Mouse (Mus musculus) liver, embryonic 14.5 days (tissue): ENCODE data around the gene Med11. TPM values are rescaled to one million over a fixed set of nuclear protein-coding genes. Genes with fewer than 3 reads are reported as not detected.
"Not testable (repeated sequence)": the region's sequence is repeated elsewhere in the genome, so short reads cannot be mapped to it uniquely, and the experiment has no call there.

Source experiments
- ATAC-seq: fragments of 200-750 bp; cut with Nextera tagmentation; 2 replicates; pipeline ENCODE4 v1.8.0; 2017; ENCODE audit warnings: moderate number of reproducible peaks, mild to moderate bottlenecking, moderate library complexity; ENCODE audit not compliant: insufficient read depth
- DNase-seq, 3 experiments: peaks; one replicate each; pipeline ENCODE4 v3.0.0-alpha.2; 2012 to 2013; ENCODE audit warnings: low read depth in 3 of 3, low spot score in 3 of 3
- H3K27ac ChIP-seq: fragments of 300-500 bp; sonication (generic); 2 replicates; pipeline ENCODE4 v1.5.1; 2014; ENCODE audit warnings: moderate library complexity, mild to moderate bottlenecking, control low read depth, inconsistent platforms
- H3K27me3 ChIP-seq: fragments of 300-500 bp; sonication (generic); 2 replicates; pipeline ENCODE4 v1.6.1; 2014; ENCODE audit warnings: mild to moderate bottlenecking, low read length, moderate library complexity; ENCODE audit not compliant: control insufficient read depth, insufficient read depth
- H3K36me3 ChIP-seq: fragments of 300-500 bp; sonication (generic); replicated peaks from 2 replicates; pipeline ENCODE4 v1.6.1; 2014; ENCODE audit warnings: low read depth; ENCODE audit not compliant: control insufficient read depth, insufficient read depth
- H3K4me1 ChIP-seq, 2 experiments: fragments of 200-500 bp in 1 of 2; fragments of 300-500 bp in 1 of 2; sonication (generic) in 1 of 2; replicated peaks; 2 replicates each; pipeline ENCODE4 v1.6.1; 2012 to 2014; ENCODE audit warnings: antibody characterized with exemption in 1 of 2, inconsistent platforms in 1 of 2, low read length in 1 of 2; ENCODE audit not compliant: control insufficient read depth in 2 of 2, insufficient read depth in 2 of 2
- H3K4me2 ChIP-seq: fragments of 300-500 bp; sonication (generic); 2 replicates; pipeline ENCODE4 v1.6.1; 2014; ENCODE audit warnings: low read depth, mild to moderate bottlenecking, control low read depth, moderate library complexity
- H3K4me3 ChIP-seq, 2 experiments: fragments of 200-500 bp in 1 of 2; fragments of 300-500 bp in 1 of 2; sonication (generic) in 1 of 2; 2 replicates each; pipeline ENCODE4 v1.5.1; 2012 to 2014; ENCODE audit warnings: low read depth in 2 of 2, low read length in 2 of 2, mild to moderate bottlenecking in 2 of 2, control low read depth in 1 of 2, inconsistent platforms in 1 of 2, moderate library complexity in 1 of 2; ENCODE audit not compliant: insufficient read depth in 1 of 2
- H3K9ac ChIP-seq: fragments of 300-500 bp; sonication (generic); replicated peaks from 2 replicates; pipeline ENCODE4 v1.6.1; 2014; ENCODE audit warnings: mild to moderate bottlenecking, control low read depth, moderate library complexity
- H3K9me3 ChIP-seq: fragments of 300-500 bp; sonication (generic); 2 replicates; pipeline ENCODE4 v1.6.1; 2016; ENCODE audit warnings: low read length, mixed read lengths; ENCODE audit not compliant: control insufficient read depth
- CTCF ChIP-seq: IDR thresholded peaks from 2 replicates; pipeline ENCODE4 v1.5.1; 2016; ENCODE audit warnings: antibody characterized with exemption, low read depth, control low read depth
- EP300 ChIP-seq: IDR thresholded peaks from 2 replicates; pipeline ENCODE4 v1.6.1; 2016; ENCODE audit warnings: antibody characterized with exemption, low read depth
- WGBS: fragments of 180-500 bp; shearing (Covaris S2); extraction: QIAGEN DNeasy Blood & Tissue Kit; methylation state at CpG from one replicate; pipeline ENCODE4 v1.1.7; 2014; ENCODE audit not compliant: insufficient replicate concordance; 5-methylcytosine and 5-hydroxymethylcytosine counted together
- polyA plus RNA-seq, 2 experiments: library from polyadenylated mRNA; depleted of rRNA in 1 of 2; stranded (reverse) in 1 of 2; unstranded in 1 of 2; fragments of >200 nt; fragmentation: Nextera tagmentation in 1 of 2; extraction: Ambion mirVana in 1 of 2; gene quantifications; 2 replicates each; pipeline versions ENCODE4 v1.2.1 to v1.2.3; 2012 to 2014

The Med11 gene
- polyA plus RNA-seq, 2 experiments: 11.9 to 17.0 TPM

GRCm38 (mm10) chr11:70413961-70414360 lies 37.8 kb upstream of the Med11 start:
- H3K27me3 ChIP-seq: no peaks in the 10 kb centered on the region
- H3K4me1 ChIP-seq: peaks cover 3 to 9% of the 10 kb centered on the region in 2 experiments; a peak in 2 of 4 replicates
- H3K9me3 ChIP-seq: no peaks in the 10 kb centered on the region
- 7% methylated on average over 3 of the region's 3 CpGs for WGBS
- no peak overlapping the region for H3K4me2 ChIP-seq
- H3K36me3 ChIP-seq: no peaks in the 10 kb centered on the region
- no peak overlapping the region for H3K27ac ChIP-seq
- H3K4me3 ChIP-seq: no peak overlapping the region
- H3K9ac ChIP-seq: no peak overlapping the region
- ATAC-seq (no peak), DNase-seq (peak; percentile 58 to 62 (median 59))
- TF ChIP-seq EP300 (no peak), CTCF (peak; percentile 90)

GRCm38 (mm10) chr11:70418199-70418598 lies 33.5 kb upstream of the Med11 start:
- no peaks in the 10 kb centered on the region for H3K27me3 ChIP-seq
- 40% methylated on average over 4 of the region's 4 CpGs for WGBS
- no peak for DNase-seq
- no peak overlapping the region for H3K4me3 ChIP-seq
- no peaks in the 10 kb centered on the region for H3K36me3 ChIP-seq
- H3K4me1 ChIP-seq: no peaks in the 10 kb centered on the region
- no peaks in the 10 kb centered on the region for H3K9me3 ChIP-seq
- no peak for TF ChIP-seq EP300
- TF ChIP-seq CTCF: peak; percentile 18; the same call in 1 of the 2 replicates
- H3K4me2 ChIP-seq: no peak overlapping the region
- no peak for ATAC-seq
- H3K27ac ChIP-seq: no peak overlapping the region
- no peak overlapping the region for H3K9ac ChIP-seq

GRCm38 (mm10) chr11:70419486-70419885 lies 32.2 kb upstream of the Med11 start:
- no peak overlapping the region for H3K9ac ChIP-seq
- no peaks in the 10 kb centered on the region for H3K4me1 ChIP-seq
- WGBS: 46% methylated on average over 5 of the region's 5 CpGs
- no peak overlapping the region for H3K4me3 ChIP-seq
- no peak for TF ChIP-seq EP300
- no peak for TF ChIP-seq CTCF
- H3K36me3 ChIP-seq: no peaks in the 10 kb centered on the region
- no peak overlapping the region for H3K27ac ChIP-seq
- no peaks in the 10 kb centered on the region for H3K9me3 ChIP-seq
- H3K4me2 ChIP-seq: no peak overlapping the region
- ATAC-seq (no peak), DNase-seq (no peak)
- H3K27me3 ChIP-seq: no peaks in the 10 kb centered on the region

GRCm38 (mm10) chr11:70426598-70426997 lies 25.1 kb upstream of the Med11 start:
- H3K4me1 ChIP-seq: not testable (repeated sequence)
- 54% methylated on average over 6 of the region's 6 CpGs for WGBS

GRCm38 (mm10) chr11:70431574-70431973 lies 20.1 kb upstream of the Med11 start:
- no peaks in the 10 kb centered on the region; the same call in 1 of the 2 replicates for H3K36me3 ChIP-seq
- no peaks in the 10 kb centered on the region for H3K9me3 ChIP-seq
- no peak overlapping the region for H3K9ac ChIP-seq
- peak overlapping the region; percentile 65 for H3K4me2 ChIP-seq
- H3K27ac ChIP-seq: no peak overlapping the region
- peaks cover 9 to 16% of the 10 kb centered on the region in 2 experiments for H3K4me1 ChIP-seq
- DNase-seq (no peak), ATAC-seq (no peak)
- peak overlapping the region; percentile 67 to 84; a peak in 3 of 4 replicates for H3K4me3 ChIP-seq
- 39% methylated on average over 5 of the region's 5 CpGs for WGBS
- TF ChIP-seq EP300 (no peak), CTCF (no peak)
- H3K27me3 ChIP-seq: no peaks in the 10 kb centered on the region

More at GRCm38 (mm10) chr11:70426598-70426997, 25.1 kb upstream of the Med11 start:
- H3K36me3 ChIP-seq, H3K27ac ChIP-seq, H3K4me2 ChIP-seq, H3K4me3 ChIP-seq, H3K27me3 ChIP-seq, H3K9ac ChIP-seq, H3K9me3 ChIP-seq, ATAC-seq, DNase-seq: not testable (repeated sequence)
